Mouse (Mus musculus) stomach, embryonic 14.5 days (tissue): ENCODE results near the gene Kdelc1. TPM values are rescaled to one million over a fixed set of nuclear protein-coding genes. Genes with fewer than 3 reads are reported as not detected.

Source experiments
- ATAC-seq: fragments of 200-750 bp; cut with Nextera tagmentation; 2 replicates; pipeline ENCODE4 v1.8.0; 2017; ENCODE audit warnings: low read depth, moderate TSS enrichment; ENCODE audit not compliant: insufficient number of reproducible peaks, insufficient read depth, low FRiP score
- H3K27ac ChIP-seq: fragments of 300-500 bp; sonication (generic); 2 replicates; pipeline ENCODE4 v1.5.1; 2014; ENCODE audit warnings: mild to moderate bottlenecking, low read length, moderate library complexity, mixed read lengths
- H3K27me3 ChIP-seq: fragments of 300-500 bp; sonication (generic); 2 replicates; pipeline ENCODE4 v1.6.1; 2014; ENCODE audit warnings: low read length, control low read depth, mixed read lengths; ENCODE audit not compliant: control insufficient read depth, insufficient read depth
- H3K36me3 ChIP-seq: fragments of 300-500 bp; sonication (generic); 2 replicates; pipeline ENCODE4 v1.6.1; 2014; ENCODE audit warnings: mild to moderate bottlenecking, control low read depth, low read length, moderate library complexity, mixed read lengths; ENCODE audit not compliant: control insufficient read depth, insufficient read depth
- H3K4me1 ChIP-seq: fragments of 300-500 bp; sonication (generic); 2 replicates; pipeline ENCODE4 v1.6.1; 2014; ENCODE audit warnings: low read length, control low read depth, mixed read lengths; ENCODE audit not compliant: control insufficient read depth, insufficient read depth
- H3K4me2 ChIP-seq: fragments of 300-500 bp; sonication (generic); replicated peaks from 2 replicates; pipeline ENCODE4 v1.6.1; 2014; ENCODE audit warnings: low read depth, low read length, control low read depth
- H3K4me3 ChIP-seq: fragments of 300-500 bp; sonication (generic); 2 replicates; pipeline ENCODE4 v1.5.1; 2014; ENCODE audit warnings: low read depth, low read length, control low read depth
- H3K9ac ChIP-seq: fragments of 300-500 bp; sonication (generic); replicated peaks from 2 replicates; pipeline ENCODE4 v1.6.1; 2014; ENCODE audit warnings: low read depth, mild to moderate bottlenecking, control low read depth, low read length, moderate library complexity, mixed read lengths
- H3K9me3 ChIP-seq: fragments of 300-500 bp; sonication (generic); 2 replicates; pipeline ENCODE4 v1.6.1; 2016; ENCODE audit warnings: low read depth, low read length, control low read depth; ENCODE audit not compliant: control insufficient read depth
- WGBS: fragments of 180-500 bp; shearing (Covaris S2); extraction: QIAGEN DNeasy Blood & Tissue Kit; methylation state at CpG from one replicate; pipeline ENCODE4 v1.1.7; 2014; 5-methylcytosine and 5-hydroxymethylcytosine counted together
- polyA plus RNA-seq: library from polyadenylated mRNA; unstranded; fragments of >200 nt; fragmentation: Nextera tagmentation; extraction: Ambion mirVana; gene quantifications from 2 replicates; pipeline ENCODE4 v1.2.1, GENCODE M21; 2014

Kdelc1 gene
- polyA plus RNA-seq, 1 experiment from 2014 or later = 65.5 TPM

GRCm38 (mm10) chr1:44142747-44143146 is 24.1 kb upstream of the Kdelc1 start:
- H3K27me3 ChIP-seq = no peaks in the 10 kb centered on the region
- H3K9ac ChIP-seq = no peak overlapping the region
- H3K9me3 ChIP-seq = no peaks in the 10 kb centered on the region
- no peak overlapping the region for H3K27ac ChIP-seq
- no peak overlapping the region for H3K4me3 ChIP-seq
- ATAC-seq = no peak
- H3K36me3 ChIP-seq = peaks cover 30% of the 10 kb centered on the region
- H3K4me2 ChIP-seq = no peak overlapping the region
- H3K4me1 ChIP-seq = no peaks in the 10 kb centered on the region
- WGBS = 89% methylated on average over 5 of the region's 5 CpGs

- WGBS = 34% methylated on average over 4 of the region's 4 CpGs
- ATAC-seq = no peak
- H3K36me3 ChIP-seq = peaks cover 38% of the 10 kb centered on the region
Measured at GRCm38 (mm10) chr1:44140232-44140631, 21.6 kb upstream of the Kdelc1 start.

GRCm38 (mm10) chr1:44129929-44130581 is 11.4 kb upstream of the Kdelc1 start:
- Histone ChIP-seq H3K9me3 (no peaks in the 10 kb centered on the region), H3K9ac (no peak overlapping the region), H3K36me3 (peaks cover 11% of the 10 kb centered on the region), H3K27me3 (no peaks in the 10 kb centered on the region), H3K27ac (no peak overlapping the region), H3K4me2 (no peak overlapping the region), H3K4me1 (no peaks in the 10 kb centered on the region), H3K4me3 (no peak overlapping the region)
- ATAC-seq = no peak
- WGBS = 74% methylated on average over 4 of the region's 4 CpGs

More at GRCm38 (mm10) chr1:44140232-44140631, 21.6 kb upstream of the Kdelc1 start:
- Histone ChIP-seq H3K27me3 (no peaks in the 10 kb centered on the region), H3K27ac (no peak overlapping the region), H3K4me1 (no peaks in the 10 kb centered on the region), H3K4me3 (no peak overlapping the region), H3K9me3 (no peaks in the 10 kb centered on the region), H3K4me2 (no peak overlapping the region), H3K9ac (no peak overlapping the region)

GRCm38 (mm10) chr1:44125590-44125989 is 7.0 kb upstream of the Kdelc1 start:
- no peak for ATAC-seq
- Histone ChIP-seq H3K27ac (no peak overlapping the region), H3K4me1 (0 out of 2 replicates have a peak, but pooled peaks cover 4% of the 10 kb centered on the region), H3K9ac (no peak overlapping the region), H3K4me2 (no peak overlapping the region), H3K4me3 (no peak overlapping the region), H3K9me3 (no peaks in the 10 kb centered on the region), H3K27me3 (no peaks in the 10 kb centered on the region), H3K36me3 (peaks cover 7% of the 10 kb centered on the region)
- 90% methylated on average over 4 of the region's 4 CpGs for WGBS

- Histone ChIP-seq H3K4me1 (0 out of 2 replicates have a peak, but pooled peaks cover 4% of the 10 kb centered on the region), H3K9ac (no peak overlapping the region), H3K4me3 (no peak overlapping the region), H3K4me2 (no peak overlapping the region), H3K27ac (no peak overlapping the region), H3K9me3 (no peaks in the 10 kb centered on the region), H3K36me3 (peaks cover 4% of the 10 kb centered on the region; the same call in 1 of the 2 replicates), H3K27me3 (no peaks in the 10 kb centered on the region)
- 74% methylated on average over 3 of the region's 3 CpGs for WGBS
- ATAC-seq = no peak
Measured at GRCm38 (mm10) chr1:44122256-44122655, 3.6 kb upstream of the Kdelc1 start.

DNA sequence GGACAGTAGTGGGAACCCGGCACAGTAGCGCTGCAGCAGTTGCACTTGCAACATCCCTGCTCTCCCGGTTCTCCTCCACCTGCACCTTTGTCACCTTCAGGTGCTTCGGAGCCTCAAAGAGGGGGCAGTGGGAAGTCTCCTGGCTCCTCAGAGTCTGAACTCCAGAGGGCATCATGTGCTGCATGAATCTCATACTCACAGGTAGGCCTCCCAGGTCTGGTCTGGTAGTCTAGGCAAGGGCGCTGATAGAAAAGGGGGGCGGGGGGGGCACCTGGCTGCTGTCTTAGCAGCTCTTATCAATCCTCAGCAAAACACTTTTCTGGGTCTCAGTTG is 1.4 kb upstream of the Kdelc1 start:
- peak overlapping the region; percentile 69 for H3K9ac ChIP-seq
- peak overlapping the region; percentile 82 for H3K4me2 ChIP-seq
- H3K4me1 ChIP-seq = 0 out of 2 replicates have a peak, but pooled peaks cover 4% of the 10 kb centered on the region
- H3K36me3 ChIP-seq = peaks cover 6% of the 10 kb centered on the region
- H3K9me3 ChIP-seq = no peaks in the 10 kb centered on the region
- WGBS = 4% methylated on average over 6 of the region's 6 CpGs
- no peak; the same call in 1 of the 2 replicates for ATAC-seq
- peak overlapping the region; percentile 70 for H3K4me3 ChIP-seq
- peak overlapping the region; percentile 97 for H3K27ac ChIP-seq
- H3K27me3 ChIP-seq = no peaks in the 10 kb centered on the region

DNA sequence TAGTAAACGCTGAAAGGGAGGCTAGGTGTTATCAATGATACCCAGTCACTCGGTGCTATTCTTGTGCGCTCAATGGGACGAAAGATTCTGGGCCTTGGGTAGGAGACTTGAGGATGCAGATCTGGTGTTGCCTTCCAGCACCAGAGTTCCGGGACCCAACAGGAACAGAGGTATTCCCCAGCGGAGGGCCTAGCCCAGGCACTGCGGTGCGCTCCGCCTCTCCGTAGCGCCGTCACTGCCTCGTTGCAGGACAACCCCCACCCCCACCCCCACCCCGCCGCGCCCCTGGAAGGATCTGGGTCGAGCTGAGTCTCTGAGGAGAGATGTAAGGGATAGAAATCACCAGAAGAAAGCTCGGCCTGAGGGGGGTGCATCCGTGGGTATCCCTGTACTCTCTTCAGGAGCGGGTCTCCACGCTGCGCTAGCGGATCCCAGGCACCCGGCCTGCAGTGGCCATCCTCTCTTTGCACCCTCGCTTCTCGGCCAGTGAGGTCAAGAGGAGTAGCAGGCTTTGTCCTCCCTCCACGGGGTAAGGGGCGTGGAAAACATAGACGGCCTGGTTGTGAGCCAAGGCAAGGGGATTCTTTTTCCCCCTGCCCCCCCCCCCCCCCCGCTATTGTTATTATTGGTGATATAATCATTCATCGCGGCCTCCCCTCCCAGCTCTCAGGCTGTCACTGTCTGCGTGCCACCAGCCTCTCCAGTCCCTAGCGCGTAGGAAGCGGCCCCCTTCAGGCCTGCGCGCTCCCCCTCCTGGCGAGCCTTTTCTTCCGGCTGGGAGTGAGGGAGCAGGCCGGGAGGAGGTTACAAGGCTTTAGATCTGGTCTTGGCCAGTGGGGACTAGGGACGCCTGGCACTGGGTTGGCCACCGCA is 829 bp upstream of the Kdelc1 start:
- peak overlapping the region; percentile 82 for H3K4me2 ChIP-seq
- H3K27ac ChIP-seq = peak overlapping the region; percentile 97
- H3K9me3 ChIP-seq = no peaks in the 10 kb centered on the region
- H3K4me1 ChIP-seq = 0 out of 2 replicates have a peak, but pooled peaks cover 4% of the 10 kb centered on the region
- peak overlapping the region; percentile 70 for H3K4me3 ChIP-seq
- H3K27me3 ChIP-seq = no peaks in the 10 kb centered on the region
- under 1% methylated on average over 43 of the region's 43 CpGs for WGBS
- H3K9ac ChIP-seq = peak overlapping the region; percentile 69
- ATAC-seq = peak; percentile 86
- peaks cover 12% of the 10 kb centered on the region for H3K36me3 ChIP-seq

GRCm38 (mm10) chr1:44117571-44117970 is 1.0 kb downstream of the Kdelc1 start:
- Histone ChIP-seq H3K4me3 (peak overlapping the region; percentile 70; the same call in 1 of the 2 replicates), H3K9ac (no peak overlapping the region), H3K27me3 (no peaks in the 10 kb centered on the region), H3K9me3 (no peaks in the 10 kb centered on the region), H3K4me1 (0 out of 2 replicates have a peak, but pooled peaks cover 4% of the 10 kb centered on the region), H3K36me3 (peaks cover 25% of the 10 kb centered on the region), H3K27ac (no peak overlapping the region), H3K4me2 (peak overlapping the region; percentile 82)
- ATAC-seq = no peak
